Mouse (Mus musculus) CH12.LX (cell line): Measurements from ENCODE around the gene Me3. TPM values are rescaled to one million over a fixed set of nuclear protein-coding genes. Genes with fewer than 3 reads are reported as not detected.

Source experiments
- DNase-seq: peaks from one replicate; pipeline ENCODE4 v3.0.0-alpha.2; 2013; ENCODE audit errors: extremely low read depth
- H3K27ac ChIP-seq: 2 replicates; pipeline ENCODE4 v1.5.1; 2012; ENCODE audit warnings: low read depth, mild to moderate bottlenecking, control low read depth, moderate library complexity; ENCODE audit not compliant: insufficient read depth
- H3K27me3 ChIP-seq: replicated peaks from 2 replicates; pipeline ENCODE3; 2012; ENCODE audit warnings: inconsistent platforms
- H3K36me3 ChIP-seq, 2 experiments: replicated peaks in 1 of 2; 2 replicates each; pipeline versions ENCODE3 to v1.6.1; 2012; ENCODE audit warnings: inconsistent platforms in 1 of 2, low read length in 1 of 2, mild to moderate bottlenecking in 1 of 2, mixed read lengths in 1 of 2, moderate library complexity in 1 of 2; ENCODE audit not compliant: control insufficient read depth in 1 of 2, insufficient read depth in 1 of 2
- H3K4me1 ChIP-seq, 2 experiments: 2 replicates each; pipeline ENCODE4 v1.6.1; 2012; ENCODE audit warnings: inconsistent platforms in 1 of 2, moderate library complexity in 1 of 2; ENCODE audit not compliant: insufficient read depth in 2 of 2, control insufficient read depth in 1 of 2
- H3K4me2 ChIP-seq: 2 replicates; pipeline ENCODE4 v1.6.1; 2012; ENCODE audit warnings: low read depth, mild to moderate bottlenecking, control low read depth; ENCODE audit not compliant: poor library complexity, insufficient read depth, severe bottlenecking
- H3K4me3 ChIP-seq, 3 experiments: fragments of 150-350 bp in 1 of 3; sonication (generic) in 1 of 3; replicated peaks in 1 of 3; 2 replicates each; pipeline versions ENCODE3 to v1.5.1; 2011 to 2012; ENCODE audit warnings: low read depth in 2 of 3, low read length in 2 of 3, mild to moderate bottlenecking in 2 of 3, moderate library complexity in 2 of 3, control low read depth in 1 of 3, improper control_type of control experiment in 1 of 3, inconsistent platforms in 1 of 3, mixed read lengths in 1 of 3; ENCODE audit not compliant: poor library complexity in 1 of 3
- H3K79me2 ChIP-seq: replicated peaks from 2 replicates; pipeline ENCODE4 v1.6.1; 2012; ENCODE audit warnings: mild to moderate bottlenecking, moderate library complexity; ENCODE audit not compliant: control insufficient read depth, poor library complexity, insufficient read depth, severe bottlenecking; ENCODE audit errors: extremely low read depth
- H3K9ac ChIP-seq: 2 replicates; pipeline ENCODE4 v1.6.1; 2012; ENCODE audit warnings: low read depth, mild to moderate bottlenecking, control low read depth, moderate library complexity; ENCODE audit not compliant: insufficient read depth
- H3K9me3 ChIP-seq: replicated peaks from 2 replicates; pipeline ENCODE3; 2012; ENCODE audit warnings: low read length, inconsistent platforms, mixed read lengths
- CHD2 ChIP-seq: IDR thresholded peaks from 2 replicates; pipeline ENCODE4 v1.6.1; 2011; ENCODE audit warnings: low read length, improper control_type of control experiment
- ETS1 ChIP-seq: conservative IDR thresholded peaks from 2 replicates; pipeline ENCODE4 v1.6.1; 2012; ENCODE audit warnings: low read depth, mild to moderate bottlenecking, inconsistent platforms, low read length, improper control_type of control experiment, moderate library complexity
- GABPA ChIP-seq: IDR thresholded peaks from 2 replicates; pipeline ENCODE4 v1.6.1; 2012; ENCODE audit warnings: low read depth, low read length, improper control_type of control experiment, inconsistent platforms; ENCODE audit not compliant: insufficient replicate concordance
- HCFC1 ChIP-seq: IDR thresholded peaks from 2 replicates; pipeline ENCODE4 v1.6.1; 2012; ENCODE audit warnings: low read depth, mild to moderate bottlenecking, inconsistent platforms, low read length, improper control_type of control experiment
- JUND ChIP-seq: conservative IDR thresholded peaks from 2 replicates; pipeline ENCODE4 v1.6.1; 2011; ENCODE audit warnings: low read depth, low read length, improper control_type of control experiment
- MAFK ChIP-seq: IDR thresholded peaks from 2 replicates; pipeline ENCODE4 v1.6.1; 2011; ENCODE audit warnings: low read length, improper control_type of control experiment; ENCODE audit not compliant: insufficient replicate concordance
- MEF2A ChIP-seq: IDR thresholded peaks from 2 replicates; pipeline ENCODE4 v1.6.1; 2014; ENCODE audit warnings: low read depth, mild to moderate bottlenecking, inconsistent platforms, low read length, improper control_type of control experiment, borderline replicate concordance
- POLR2AphosphoS2 ChIP-seq: IDR thresholded peaks from 2 replicates; pipeline ENCODE4 v1.6.1; 2011; ENCODE audit warnings: low read depth, low read length, improper control_type of control experiment
- RAD21 ChIP-seq: IDR thresholded peaks from 2 replicates; pipeline ENCODE4 v1.6.1; 2011; ENCODE audit warnings: low read depth, mild to moderate bottlenecking, low read length, improper control_type of control experiment, moderate library complexity
- RCOR1 ChIP-seq: conservative IDR thresholded peaks from 2 replicates; pipeline ENCODE4 v1.6.1; 2012; ENCODE audit warnings: low read depth, mild to moderate bottlenecking, inconsistent platforms, low read length, improper control_type of control experiment
- SIN3A ChIP-seq: IDR thresholded peaks from 2 replicates; pipeline ENCODE4 v1.6.1; 2012; ENCODE audit warnings: low read length, improper control_type of control experiment, inconsistent platforms
- TBP ChIP-seq: conservative IDR thresholded peaks from 2 replicates; pipeline ENCODE4 v1.6.1; 2011; ENCODE audit warnings: low read depth, low read length, improper control_type of control experiment
- UBTF ChIP-seq: IDR thresholded peaks from 2 replicates; pipeline ENCODE4 v1.6.1; 2012; ENCODE audit warnings: low read depth, mild to moderate bottlenecking, inconsistent platforms, low read length, improper control_type of control experiment, moderate library complexity
- USF1 ChIP-seq: IDR thresholded peaks from 2 replicates; pipeline ENCODE4 v1.6.1; 2014; ENCODE audit warnings: low read depth, mild to moderate bottlenecking, inconsistent platforms, low read length, improper control_type of control experiment
- ZMIZ1 ChIP-seq: IDR thresholded peaks from 2 replicates; pipeline ENCODE4 v1.6.1; 2012; ENCODE audit warnings: low read depth, mild to moderate bottlenecking, inconsistent platforms, low read length, improper control_type of control experiment
- dilution Hi-C: fragments of 300-500 bp; cut with MboI; formaldehyde crosslinking; loops from 2 replicates; pipeline ENCODE4 v1.14.3; 2020; ENCODE audit warnings: low sequenced_read_pairs; ENCODE audit not compliant: extremely low pct_unique_long_range_greater_than_20kb, extremely low pct_ligation_motif_present
- in situ Hi-C: fragments of 300-500 bp; cut with MboI; formaldehyde crosslinking; loops from 3 replicates; pipeline ENCODE4 v1.14.3; 2019; ENCODE audit warnings: low sequenced_read_pairs, low pct_ligation_motif_present, low pct_unique_long_range_greater_than_20kb, mixed read lengths
- polyA plus RNA-seq: library from polyadenylated mRNA; unstranded; fragments of >175 nt; gene quantifications from 2 replicates; pipeline ENCODE4 v1.2.1, GENCODE M21; 2012; ENCODE audit warnings: low read depth; ENCODE audit not compliant: insufficient read length
- total RNA-seq, 2 experiments: library from RNA; depleted of rRNA; stranded (reverse); fragments of 300-350 nt in 1 of 2; fragments of >200 nt in 1 of 2; gene quantifications; 2 replicates each; pipeline ENCODE4 v1.2.3; 2012 to 2014

The Me3 gene
- total and polyA plus RNA-seq, 3 experiments: not detected

GRCm38 (mm10) chr7:89657692-89658212 lies 25.6 kb downstream of the Me3 start:
- Histone ChIP-seq H3K36me3 (no peaks in the 10 kb centered on the region), H3K79me2 (no peaks in the 10 kb centered on the region), H3K9me3 (no peaks in the 10 kb centered on the region), H3K27ac (no peak overlapping the region), H3K9ac (no peak overlapping the region), H3K4me1 (peaks cover 0 to 6% of the 10 kb centered on the region in 2 experiments; a peak in 1 of 4 replicates), H3K4me2 (no peak overlapping the region), H3K4me3 (no peak overlapping the region), H3K27me3 (no peaks in the 10 kb centered on the region)
- TF ChIP-seq ZMIZ1 (no peak), ETS1 (no peak)
- in situ Hi-C loops: loop anchor here (25.0 kb wide), 1 partner anchor 180 kb away; no protein-coding TSS in a partner anchor
- DNase-seq: no peak
- dilution Hi-C loops: no loop called here

- in situ Hi-C loops (loop anchor here (25.0 kb wide), 1 partner anchor 173 kb away; no protein-coding TSS in a partner anchor), dilution Hi-C loops (no loop called here)
- H3K4me3 ChIP-seq: no peak overlapping the region
- no peaks in the 10 kb centered on the region for H3K27me3 ChIP-seq
- H3K9ac ChIP-seq: no peak overlapping the region
- H3K4me2 ChIP-seq: no peak overlapping the region
- peaks cover 12 to 21% of the 10 kb centered on the region in 2 experiments for H3K4me1 ChIP-seq
- TF ChIP-seq MAFK: no peak
- TF ChIP-seq USF1: no peak
- TF ChIP-seq RCOR1: no peak
- no peak for TF ChIP-seq MEF2A
- TF ChIP-seq TBP: no peak
- TF ChIP-seq HCFC1: no peak
- no peak for TF ChIP-seq JUND
- no peak for TF ChIP-seq SIN3A
- no peak for TF ChIP-seq RAD21
- no peak for TF ChIP-seq CHD2
- TF ChIP-seq UBTF: no peak
- no peak for TF ChIP-seq ETS1
- no peak for TF ChIP-seq POLR2AphosphoS2
- TF ChIP-seq GABPA: no peak
- DNase-seq: no peak
- H3K79me2 ChIP-seq: no peaks in the 10 kb centered on the region
- H3K36me3 ChIP-seq: no peaks in the 10 kb centered on the region
- no peak overlapping the region for H3K27ac ChIP-seq
- H3K9me3 ChIP-seq: no peaks in the 10 kb centered on the region
Observed at GRCm38 (mm10) chr7:89664197-89664596, 32.0 kb downstream of the Me3 start.
